Mouse (Mus musculus) mature B cell (primary cell): ENCODE data around the gene Ccdc33.

Source experiments
- in situ Hi-C: fragments of 300-500 bp; cut with MboI; formaldehyde crosslinking; loops from 2 replicates; pipeline ENCODE4 v1.14.3; 2019

The Ccdc33 gene

GRCm38 (mm10) chr9:58129508-58129907 is 10.9 kb upstream of the Ccdc33 start:
- in situ Hi-C loops = no loop called here

- in situ Hi-C loops = no loop called here
Measured at GRCm38 (mm10) chr9:58128926-58129413, 10.3 kb upstream of the Ccdc33 start.

- in situ Hi-C loops = no loop called here
Measured at GRCm38 (mm10) chr9:58125811-58126210, 7.2 kb upstream of the Ccdc33 start.

- in situ Hi-C loops = no loop called here
Measured at GRCm38 (mm10) chr9:58125085-58125484, 6.5 kb upstream of the Ccdc33 start.

GRCm38 (mm10) chr9:58116024-58116651 is 2.5 kb downstream of the Ccdc33 start:
- in situ Hi-C loops = no loop called here

GRCm38 (mm10) chr9:58115297-58115925 is 3.2 kb downstream of the Ccdc33 start:
- in situ Hi-C loops = no loop called here

GRCm38 (mm10) chr9:58114019-58114418 is 4.6 kb downstream of the Ccdc33 start:
- in situ Hi-C loops = no loop called here

GRCm38 (mm10) chr9:58113279-58113884 is 5.2 kb downstream of the Ccdc33 start:
- in situ Hi-C loops = no loop called here

GRCm38 (mm10) chr9:58112866-58113278 is 5.8 kb downstream of the Ccdc33 start:
- in situ Hi-C loops = no loop called here

GRCm38 (mm10) chr9:58112321-58112751 is 6.3 kb downstream of the Ccdc33 start:
- in situ Hi-C loops = no loop called here

GRCm38 (mm10) chr9:58111431-58111830 is 7.2 kb downstream of the Ccdc33 start:
- in situ Hi-C loops = no loop called here

- in situ Hi-C loops = no loop called here
Measured at GRCm38 (mm10) chr9:58110787-58111186, 7.8 kb downstream of the Ccdc33 start.

- in situ Hi-C loops = no loop called here
Measured at GRCm38 (mm10) chr9:58107494-58107893, 11.1 kb downstream of the Ccdc33 start.

GRCm38 (mm10) chr9:58105595-58106169 is 12.9 kb downstream of the Ccdc33 start:
- in situ Hi-C loops = no loop called here

- in situ Hi-C loops = no loop called here
Measured at GRCm38 (mm10) chr9:58103647-58104046, 15.0 kb downstream of the Ccdc33 start.

GRCm38 (mm10) chr9:58102013-58102412 is 16.6 kb downstream of the Ccdc33 start:
- in situ Hi-C loops = no loop called here

GRCm38 (mm10) chr9:58099836-58100565 is 18.6 kb downstream of the Ccdc33 start:
- in situ Hi-C loops = no loop called here

- in situ Hi-C loops = no loop called here
Measured at GRCm38 (mm10) chr9:58096629-58097301, 21.9 kb downstream of the Ccdc33 start.

GRCm38 (mm10) chr9:58095977-58096376 is 22.6 kb downstream of the Ccdc33 start:
- in situ Hi-C loops = no loop called here

- in situ Hi-C loops = no loop called here
Measured at GRCm38 (mm10) chr9:58093776-58094175, 24.8 kb downstream of the Ccdc33 start.

- in situ Hi-C loops = no loop called here
Measured at GRCm38 (mm10) chr9:58092581-58093269, 25.9 kb downstream of the Ccdc33 start.
